Mouse (Mus musculus) lung, postnatal 0 days (tissue): ENCODE measurements at regions not wholly inside any gene's neighbourhood (a gene's known extent, or its start where the extent isn't known, plus 50 kb on each side); places are given as distances from the start of the nearest gene placed in this dataset.

Source experiments
- ATAC-seq: fragments of 200-750 bp; cut with Nextera tagmentation; 2 replicates; pipeline ENCODE4 v1.8.0; 2017; ENCODE audit warnings: moderate library complexity
- DNase-seq: peaks from one replicate; pipeline ENCODE4 v3.0.0-alpha.2; 2016; ENCODE audit warnings: low spot score
- H3K27ac ChIP-seq: fragments of 300-500 bp; sonication (generic); 2 replicates; pipeline ENCODE4 v1.5.1; 2014; ENCODE audit warnings: antibody characterized with exemption, mild to moderate bottlenecking, low read length, mixed read lengths
- H3K27me3 ChIP-seq: fragments of 300-500 bp; sonication (generic); replicated peaks from 2 replicates; pipeline ENCODE4 v1.6.1; 2014; ENCODE audit warnings: low read length, mixed read lengths; ENCODE audit not compliant: insufficient read depth
- H3K36me3 ChIP-seq: fragments of 300-500 bp; sonication (generic); 2 replicates; pipeline ENCODE4 v1.6.1; 2014; ENCODE audit warnings: low read length, mixed read lengths; ENCODE audit not compliant: insufficient read depth
- H3K4me1 ChIP-seq: fragments of 300-500 bp; sonication (generic); 2 replicates; pipeline ENCODE4 v1.6.1; 2014; ENCODE audit warnings: antibody characterized with exemption, low read depth, low read length, mixed read lengths; ENCODE audit not compliant: insufficient read depth
- H3K4me2 ChIP-seq: fragments of 300-500 bp; sonication (generic); replicated peaks from 2 replicates; pipeline ENCODE4 v1.6.1; 2014; ENCODE audit warnings: low read depth, mild to moderate bottlenecking, low read length, moderate library complexity, mixed read lengths
- H3K4me3 ChIP-seq: fragments of 300-500 bp; sonication (generic); 2 replicates; pipeline ENCODE4 v1.5.1; 2014; ENCODE audit warnings: low read depth, low read length
- H3K9ac ChIP-seq: fragments of 300-500 bp; sonication (generic); replicated peaks from 2 replicates; pipeline ENCODE4 v1.6.1; 2014; ENCODE audit warnings: low read depth, mild to moderate bottlenecking
- H3K9me3 ChIP-seq: fragments of 300-500 bp; sonication (generic); 2 replicates; pipeline ENCODE4 v1.6.1; 2016; ENCODE audit warnings: low read length, mixed read lengths
- CTCF ChIP-seq: IDR thresholded peaks from 2 replicates; pipeline ENCODE4 v1.5.1; 2016; ENCODE audit warnings: antibody characterized with exemption, mild to moderate bottlenecking
- EP300 ChIP-seq: IDR thresholded peaks from 2 replicates; pipeline ENCODE4 v1.6.1; 2016; ENCODE audit warnings: antibody characterized with exemption, mild to moderate bottlenecking, control low read depth
- WGBS: fragments of 180-500 bp; shearing (Covaris S2); extraction: QIAGEN DNeasy Blood & Tissue Kit; methylation state at CpG from one replicate; pipeline ENCODE4 v1.1.7; 2014; 5-methylcytosine and 5-hydroxymethylcytosine counted together

DNA sequence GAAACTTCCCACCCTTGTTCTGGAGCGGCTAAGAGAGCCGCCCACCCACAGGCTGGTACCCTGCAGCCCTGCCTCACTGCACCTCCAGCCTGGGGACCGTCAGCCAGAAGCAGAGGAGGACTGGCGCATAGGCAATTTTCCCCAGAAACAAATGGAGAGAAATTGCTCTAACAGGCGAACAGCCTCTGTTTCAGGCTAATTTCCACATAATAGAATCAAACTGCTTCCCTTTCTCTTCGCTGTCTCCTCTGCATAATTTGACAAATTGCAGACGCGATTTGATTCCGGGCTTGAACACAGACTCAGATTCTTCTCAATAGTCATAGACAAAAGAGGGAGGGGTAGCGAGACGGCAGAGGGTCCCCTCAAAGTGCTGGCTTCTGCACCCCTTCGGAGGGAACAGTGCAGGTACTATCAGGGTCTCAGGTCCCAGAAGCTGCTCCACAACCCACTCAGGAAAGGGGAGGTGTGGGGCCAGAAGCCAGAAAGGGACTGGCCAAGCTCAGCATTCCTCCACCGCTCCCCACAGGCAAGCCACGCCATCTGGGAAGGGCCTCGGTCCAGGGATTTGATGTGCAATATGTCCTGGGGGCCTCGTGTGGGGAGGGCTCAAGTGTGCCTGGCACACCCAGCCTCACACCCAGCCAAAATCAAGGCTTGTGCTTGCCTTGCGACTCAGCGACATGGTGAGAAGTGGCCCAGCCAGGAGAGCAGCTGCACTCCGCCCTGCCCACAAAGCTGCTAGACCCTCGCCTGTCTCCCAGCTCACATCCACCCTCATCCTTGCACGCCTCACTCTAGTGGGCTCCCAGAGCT, 53.7 kb upstream of the A530016L24Rik start:
- H3K4me1 ChIP-seq = no peaks in the 10 kb centered on the region
- TF ChIP-seq CTCF = no peak
- no peak for TF ChIP-seq EP300
- H3K36me3 ChIP-seq = no peaks in the 10 kb centered on the region
- DNase-seq (no peak), ATAC-seq (0 out of 2 replicates have a peak, but pooled peaks have one; percentile 32)
- H3K27ac ChIP-seq = no peak overlapping the region
- H3K4me3 ChIP-seq = no peak overlapping the region
- H3K9me3 ChIP-seq = no peaks in the 10 kb centered on the region
- no peak overlapping the region for H3K4me2 ChIP-seq
- WGBS = 69% methylated on average over 19 of the region's 21 CpGs
- no peaks in the 10 kb centered on the region for H3K27me3 ChIP-seq
- H3K9ac ChIP-seq = no peak overlapping the region

DNA sequence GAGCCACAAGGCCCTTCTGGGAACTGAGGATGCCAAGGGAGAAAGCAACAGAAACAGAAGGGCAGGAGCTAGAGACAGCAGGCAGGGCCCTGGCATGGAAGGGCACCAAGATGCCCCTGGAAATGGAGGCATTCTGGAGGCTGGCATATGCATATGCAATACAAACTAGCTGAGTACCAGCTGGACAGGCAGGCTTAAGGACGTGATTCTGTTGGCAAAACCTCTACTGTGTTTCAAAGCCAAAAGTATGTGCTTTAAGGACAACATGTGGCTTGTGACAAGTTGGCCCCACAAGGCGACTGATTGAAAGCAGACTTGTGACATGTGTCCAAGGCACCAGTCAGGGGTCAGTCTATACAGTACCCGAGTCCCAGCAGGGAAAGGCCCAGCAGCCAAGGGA, 52.2 kb upstream of the A530016L24Rik start:
- TF ChIP-seq CTCF (no peak), EP300 (no peak)
- H3K27ac ChIP-seq = no peak overlapping the region
- H3K4me3 ChIP-seq = no peak overlapping the region
- WGBS = 59% methylated on average over 3 of the region's 3 CpGs
- DNase-seq (peak; percentile 26), ATAC-seq (peak; percentile 43; the same call in 1 of the 2 replicates)
- no peaks in the 10 kb centered on the region for H3K9me3 ChIP-seq
- H3K4me2 ChIP-seq = no peak overlapping the region
- no peaks in the 10 kb centered on the region for H3K36me3 ChIP-seq
- H3K27me3 ChIP-seq = no peaks in the 10 kb centered on the region
- H3K9ac ChIP-seq = no peak overlapping the region
- no peaks in the 10 kb centered on the region for H3K4me1 ChIP-seq

DNA sequence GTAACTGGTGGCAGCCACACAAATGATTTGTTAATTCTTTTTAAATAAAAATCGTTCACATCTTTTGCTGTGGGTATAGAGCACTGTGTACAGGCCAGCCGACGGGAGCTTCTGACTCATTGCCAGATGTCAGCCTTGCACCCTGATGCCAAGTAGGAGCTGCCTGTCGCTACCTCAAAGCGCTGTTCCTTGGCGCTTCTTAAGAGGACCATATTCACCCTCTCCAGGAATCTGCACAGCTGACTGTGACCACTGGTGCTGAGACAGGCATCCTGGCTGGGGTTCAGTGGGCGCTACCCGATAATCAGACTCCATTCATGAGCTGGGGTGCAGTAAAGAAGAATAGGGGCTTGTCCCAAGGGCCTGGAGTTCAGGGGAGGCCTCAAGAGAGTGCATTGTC, 51.0 kb upstream of the A530016L24Rik start:
- no peaks in the 10 kb centered on the region for H3K9me3 ChIP-seq
- no peak overlapping the region for H3K27ac ChIP-seq
- no peak overlapping the region for H3K9ac ChIP-seq
- DNase-seq (no peak), ATAC-seq (no peak)
- H3K4me2 ChIP-seq = no peak overlapping the region
- 71% methylated on average over 8 of the region's 8 CpGs for WGBS
- H3K36me3 ChIP-seq = no peaks in the 10 kb centered on the region
- no peaks in the 10 kb centered on the region for H3K27me3 ChIP-seq
- no peaks in the 10 kb centered on the region for H3K4me1 ChIP-seq
- TF ChIP-seq CTCF (no peak), EP300 (no peak)
- no peak overlapping the region for H3K4me3 ChIP-seq
